30 mouse cellular contexts compared by ENCODE assay signal in the genomic region with DNA sequence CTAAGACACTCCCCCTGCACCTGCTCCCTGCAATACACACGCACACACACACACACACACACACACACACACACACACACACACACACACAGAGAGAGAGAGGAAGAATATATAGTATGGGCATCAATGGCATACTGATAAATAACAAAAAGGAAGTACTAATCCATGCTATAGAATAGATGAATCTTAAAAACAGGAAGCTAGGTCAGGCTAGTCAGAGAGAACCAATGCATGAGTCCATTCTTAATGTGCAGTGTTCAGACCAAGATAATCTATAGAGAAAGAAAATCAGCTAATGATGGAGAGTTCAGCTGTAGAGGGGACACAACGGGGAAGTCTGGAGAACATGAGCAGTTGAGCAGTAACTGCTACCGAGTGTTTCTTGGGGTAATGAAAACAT. TPM values are rescaled to one million over a fixed set of nuclear protein-coding genes. Genes with fewer than 3 reads are reported as not detected.
DNase-seq lines count a peak whose midpoint lies in the region; ATAC-seq and TF ChIP-seq lines count a peak whose summit lies in the region.
"Had no signal": no experiment of that assay in that cellular context is flagged by ENCODE, and none has a peak within 500 bp of the region (broad histone marks: within the 10 kb centered on the region; RNA-seq: fewer than 3 reads in every experiment).

No protein-coding gene starts in this region.

- no peak for TF ChIP-seq EP300 in liver, postnatal 0 days (IDR thresholded peaks at IDR 0.05; ENCODE audit: low read depth)

- no peaks in the 10 kb centered on the region for H3K36me3 ChIP-seq in splenic B cell, adult 2 months (ENCODE audit: control insufficient read depth, insufficient read depth, low read length, poor library complexity, severe bottlenecking)
- no peaks in the 10 kb centered on the region for H3K36me3 ChIP-seq in kidney, embryonic 16.5 days (ENCODE audit: insufficient read depth, low read length)
- no peaks in the 10 kb centered on the region for H3K36me3 ChIP-seq in liver, postnatal 0 days (replicated peaks; ENCODE audit: insufficient read depth, low read length)
- H3K36me3 ChIP-seq: forebrain, embryonic 10.5 days; heart, embryonic 10.5 days; hindbrain, embryonic 12.5 days; hindbrain, embryonic 15.5 days had no signal

- no peak overlapping the region for H3K27ac ChIP-seq in kidney, embryonic 16.5 days (ENCODE audit: low read length)
- H3K27ac ChIP-seq in liver, postnatal 0 days (ENCODE audit: low read depth), result no peak overlapping the region
- H3K27ac ChIP-seq: forebrain, embryonic 10.5 days; forebrain, embryonic 13.5 days; gastrocnemius, adult 2 months; heart, embryonic 10.5 days; hindbrain, embryonic 12.5 days; hindbrain, embryonic 15.5 days had no signal

- 74% methylated on average over 3 of the region's 3 CpGs for WGBS in kidney, embryonic 16.5 days
- 49% methylated on average over 3 of the region's 3 CpGs for WGBS in liver, postnatal 0 days (ENCODE audit: insufficient replicate concordance)

- H3K4me3 ChIP-seq in kidney, embryonic 16.5 days (ENCODE audit: low read length), result no peak overlapping the region
- no peak overlapping the region for H3K4me3 ChIP-seq in liver, postnatal 0 days (ENCODE audit: low read depth, low read length)
- H3K4me3 ChIP-seq: forebrain, embryonic 10.5 days; forebrain, embryonic 13.5 days; gastrocnemius, adult 2 months; heart, embryonic 10.5 days; hindbrain, embryonic 12.5 days; hindbrain, embryonic 15.5 days had no signal

- no peaks in the 10 kb centered on the region for H3K9me3 ChIP-seq in kidney, embryonic 16.5 days (ENCODE audit: low read length)
- H3K9me3 ChIP-seq in liver, postnatal 0 days (ENCODE audit: low read length), result no peaks in the 10 kb centered on the region
- H3K9me3 ChIP-seq: forebrain, embryonic 10.5 days; forebrain, embryonic 13.5 days; heart, embryonic 10.5 days; hindbrain, embryonic 12.5 days; hindbrain, embryonic 15.5 days had no signal

- peak; percentile 72 for DNase-seq in MEL-GATA-1-ER (ENCODE audit: extremely low read depth, low read depth)
- DNase-seq in splenic B cell, adult 2 months (ENCODE audit: low read depth, low spot score), result peak; percentile 40
- DNase-seq in liver, postnatal 0 days, result no peak
- DNase-seq in thymus, postnatal 36 days, result no peak
- DNase-seq: adrenal gland, adult 2 months; adrenal gland, postnatal 14 days; cerebellum, adult 11 months; cerebellum, adult 8-10 months; cerebellum, postnatal 10 days; cerebellum, postnatal 36 days; gastrocnemius, adult 2 months; gastrocnemius, postnatal 14 days; heart, adult 18-20 months had no signal

- peak; percentile 59 for ATAC-seq in megakaryocyte, adult 5-6 weeks (ENCODE audit: poor library complexity, severe bottlenecking)
- ATAC-seq in kidney, embryonic 16.5 days (ENCODE audit: low FRiP score, low TSS enrichment), result no peak
- ATAC-seq in liver, postnatal 0 days, result no peak
- ATAC-seq: CD4-positive, CD25-positive, alpha-beta regulatory T cell, adult 4 months; forebrain, embryonic 13.5 days; forebrain, embryonic 16.5 days had no signal

- no peak overlapping the region for H3K9ac ChIP-seq in kidney, embryonic 16.5 days (replicated peaks; ENCODE audit: low read length)
- H3K9ac ChIP-seq in liver, postnatal 0 days (replicated peaks), result no peak overlapping the region
- H3K9ac ChIP-seq: forebrain, embryonic 13.5 days; hindbrain, embryonic 12.5 days; hindbrain, embryonic 15.5 days had no signal

- no peaks in the 10 kb centered on the region for H3K27me3 ChIP-seq in splenic B cell, adult 2 months (ENCODE audit: control insufficient read depth, insufficient read depth, low read length, poor library complexity, severe bottlenecking)
- no peaks in the 10 kb centered on the region for H3K27me3 ChIP-seq in kidney, embryonic 16.5 days (ENCODE audit: insufficient read depth, low read length)
- H3K27me3 ChIP-seq in liver, postnatal 0 days (ENCODE audit: insufficient read depth, low read length), result no peaks in the 10 kb centered on the region
- H3K27me3 ChIP-seq: forebrain, embryonic 13.5 days; hindbrain, embryonic 12.5 days; hindbrain, embryonic 15.5 days had no signal

- H3K4me1 ChIP-seq in kidney, embryonic 16.5 days (ENCODE audit: insufficient read depth, low read length), result no peaks in the 10 kb centered on the region
- H3K4me1 ChIP-seq in liver, postnatal 0 days (ENCODE audit: insufficient read depth), result no peaks in the 10 kb centered on the region
- H3K4me1 ChIP-seq: forebrain, embryonic 10.5 days; forebrain, embryonic 13.5 days; heart, embryonic 10.5 days; hindbrain, embryonic 12.5 days; hindbrain, embryonic 15.5 days had no signal

- no peak overlapping the region for H3K4me2 ChIP-seq in kidney, embryonic 16.5 days (replicated peaks; ENCODE audit: low read depth, low read length)
- no peak overlapping the region for H3K4me2 ChIP-seq in liver, postnatal 0 days (ENCODE audit: low read depth, low read length)
- H3K4me2 ChIP-seq: forebrain, embryonic 13.5 days; hindbrain, embryonic 12.5 days; hindbrain, embryonic 15.5 days had no signal

- TF ChIP-seq CTCF in liver, postnatal 0 days (IDR thresholded peaks at IDR 0.05; ENCODE audit: low read depth), result no peak

RNA-seq across cellular contexts. Expression of gene Il5ra, which starts 9.5 kb away (rescaled TPM):
- total RNA-seq in megakaryocyte, adult 5-6 weeks (2015), result 3.1 and 4.2 TPM in 2 replicates
- total RNA-seq in megakaryocyte, adult 5-6 weeks (2017), result 4.3 and 5.9 TPM in 2 replicates
- polyA plus RNA-seq in kidney, embryonic 16.5 days (2015; fragmentation: Nextera tagmentation; extraction: Ambion mirVana), result 0.30 and 0.60 TPM in 2 replicates
- polyA plus RNA-seq in liver, postnatal 0 days (2015; fragmentation: Nextera tagmentation; extraction: Ambion mirVana), result 0.09 and 0.12 TPM in 2 replicates
- total RNA-seq: adrenal gland, adult 2 months; adrenal gland, postnatal 4 days; gastrocnemius, adult 2 months; gastrocnemius, postnatal 14 days; heart, postnatal 25 days had no signal
- polyA plus RNA-seq: adrenal gland, adult 2 months; C2C12; embryonic facial prominence, embryonic 11.5 days; forebrain, embryonic 10.5 days; forebrain, embryonic 13.5 days; forebrain, embryonic 16.5 days; frontal cortex, adult 2 months; heart, embryonic 10.5 days; heart, embryonic 14.5 days; heart, postnatal 0 days; hindbrain, embryonic 12.5 days; intestine, embryonic 14.5 days had no signal

RNA-seq across cellular contexts. Expression of gene Trnt1, which starts 10.6 kb away (rescaled TPM):
- 27.9 and 35.9 TPM in 2 replicates for total RNA-seq in megakaryocyte, adult 5-6 weeks (2015)
- total RNA-seq in megakaryocyte, adult 5-6 weeks (2017), result 50.4 and 52.2 TPM in 2 replicates
- polyA plus RNA-seq in kidney, embryonic 16.5 days (2015; fragmentation: Nextera tagmentation; extraction: Ambion mirVana), result 60.0 and 63.5 TPM in 2 replicates
- 21.5 and 25.8 TPM in 2 replicates for polyA plus RNA-seq in liver, postnatal 0 days (2015; fragmentation: Nextera tagmentation; extraction: Ambion mirVana)

RNA-seq across cellular contexts. Expression of gene Crbn, which starts 41.6 kb away (rescaled TPM):
- 20.8 and 23.1 TPM in 2 replicates for total RNA-seq in megakaryocyte, adult 5-6 weeks (2015)
- total RNA-seq in megakaryocyte, adult 5-6 weeks (2017), result 38.7 and 44.3 TPM in 2 replicates
- 52.2 and 53.8 TPM in 2 replicates for polyA plus RNA-seq in kidney, embryonic 16.5 days (2015; fragmentation: Nextera tagmentation; extraction: Ambion mirVana)
- polyA plus RNA-seq in liver, postnatal 0 days (2015; fragmentation: Nextera tagmentation; extraction: Ambion mirVana), result 19.1 and 19.6 TPM in 2 replicates

Comparison
In these comparisons a context has a peak if more than half of its experiments do, and no peak if none do; other contexts are left out.
1. DNase-seq: peak in MEL-GATA-1-ER (single experiment) and splenic B cell, adult 2 months (single experiment); none in liver, postnatal 0 days (single experiment) and thymus, postnatal 36 days (0 of 2).